In the genomic region with DNA sequence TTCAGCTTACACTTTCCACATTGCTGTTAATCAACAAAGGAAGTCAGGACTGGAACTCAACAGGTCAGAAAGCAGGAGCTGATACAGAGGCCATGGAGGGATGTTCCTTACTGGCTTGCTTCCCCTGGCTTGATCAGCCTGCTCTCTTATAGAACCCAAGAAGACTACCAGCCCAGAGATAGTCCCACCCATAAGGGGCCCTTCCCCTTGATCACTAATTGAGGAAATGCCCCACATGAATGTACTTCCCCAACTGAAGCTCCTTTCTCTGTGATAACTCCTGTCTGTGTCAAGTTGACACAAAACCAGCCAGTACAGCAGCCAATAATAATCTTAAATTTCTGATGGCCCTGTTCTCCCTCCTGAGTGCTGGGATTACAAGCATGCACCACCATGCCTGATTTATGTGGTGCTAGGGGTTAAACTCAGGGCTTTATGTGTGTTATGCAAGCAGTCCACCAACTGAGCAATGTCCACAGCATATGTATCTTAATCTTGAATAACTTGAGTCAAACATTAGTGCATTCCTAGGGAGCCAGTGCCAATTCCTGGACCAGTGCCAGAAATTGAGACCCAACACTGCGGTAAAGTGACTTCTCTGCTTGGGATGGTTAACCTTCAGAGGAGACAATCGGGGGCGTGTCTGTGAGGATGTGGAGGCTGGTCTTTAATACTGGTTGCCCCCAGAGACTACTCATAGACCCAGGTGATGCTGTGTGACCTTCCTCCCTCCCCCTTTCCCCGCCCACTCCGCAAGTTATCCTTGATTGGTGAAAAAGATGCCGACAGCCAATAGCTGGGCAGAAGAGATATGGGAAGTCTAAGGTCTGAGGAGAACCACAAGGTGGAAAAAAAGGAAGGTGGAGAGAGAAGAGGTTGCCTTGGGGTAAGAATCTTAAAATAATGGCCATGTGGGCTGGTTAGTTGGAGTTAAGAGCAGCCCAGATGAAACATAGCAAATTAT, we compare ENCODE assay signal across 20 mouse cellular contexts. TPM values are rescaled to one million over a fixed set of nuclear protein-coding genes. Genes with fewer than 3 reads are reported as not detected.
DNase-seq lines count a peak whose midpoint lies in the region; ATAC-seq and TF ChIP-seq lines count a peak whose summit lies in the region.
"Had no signal": no experiment of that assay in that cellular context is flagged by ENCODE, and none has a peak within 500 bp of the region (broad histone marks: within the 10 kb centered on the region; RNA-seq: fewer than 3 reads in every experiment).

No protein-coding gene starts in this region.

- H3K27me3 ChIP-seq in intestine, embryonic 16.5 days (replicated peaks; ENCODE audit: control insufficient read depth, insufficient read depth, low read length), result no peaks in the 10 kb centered on the region
- no peaks in the 10 kb centered on the region for H3K27me3 ChIP-seq in liver, embryonic 12.5 days (replicated peaks)
- H3K27me3 ChIP-seq: liver, embryonic 13.5 days; midbrain, embryonic 13.5 days; neural tube, embryonic 15.5 days; Patski had no signal

- peak; percentile 85 for ATAC-seq in intestine, embryonic 16.5 days
- ATAC-seq in liver, embryonic 12.5 days, result no peak
- no peak for ATAC-seq in inflammation-experienced regulatory T-cells, adult 6 months
- ATAC-seq: hindbrain, embryonic 16.5 days; midbrain, embryonic 13.5 days; Patski had no signal

- no peaks in the 10 kb centered on the region for H3K4me1 ChIP-seq in intestine, embryonic 16.5 days (ENCODE audit: control insufficient read depth, insufficient read depth, low read length)
- H3K4me1 ChIP-seq in liver, embryonic 12.5 days, result peaks cover 14% of the 10 kb centered on the region; the same call in 1 of the 2 replicates
- H3K4me1 ChIP-seq: midbrain, embryonic 13.5 days; neural tube, embryonic 15.5 days had no signal

- H3K9me3 ChIP-seq in intestine, embryonic 16.5 days (ENCODE audit: control insufficient read depth, low read length), result no peaks in the 10 kb centered on the region
- no peaks in the 10 kb centered on the region for H3K9me3 ChIP-seq in liver, embryonic 12.5 days (replicated peaks)
- H3K9me3 ChIP-seq: heart, embryonic 13.5 days; liver, embryonic 13.5 days; midbrain, embryonic 13.5 days; neural tube, embryonic 15.5 days had no signal

- H3K36me3 ChIP-seq in intestine, embryonic 16.5 days (ENCODE audit: control insufficient read depth, insufficient read depth, low read length), result peaks cover 4% of the 10 kb centered on the region; the same call in 1 of the 2 replicates
- peaks cover 20% of the 10 kb centered on the region for H3K36me3 ChIP-seq in liver, embryonic 12.5 days

- intact Hi-C loops in gastrocnemius, adult 2 months (cut with DNase I), result no loop called here

- H3K27ac ChIP-seq in gastrocnemius, adult 2 months, result no peak overlapping the region
- H3K27ac ChIP-seq in intestine, embryonic 16.5 days (ENCODE audit: low read length), result 0 out of 2 replicates have a peak overlapping the region, but pooled peaks have one; percentile 35
- H3K27ac ChIP-seq in liver, embryonic 12.5 days, result no peak overlapping the region
- H3K27ac ChIP-seq: heart, embryonic 13.5 days; liver, embryonic 13.5 days; macrophage; midbrain, embryonic 13.5 days; neural tube, embryonic 15.5 days had no signal

- WGBS in intestine, embryonic 16.5 days, result 74% methylated on average over 6 of the region's 6 CpGs
- WGBS in liver, embryonic 12.5 days (ENCODE audit: insufficient replicate concordance), result 68% methylated on average over 6 of the region's 6 CpGs

- no peak for TF ChIP-seq CTCF in gastrocnemius, adult 2 months (IDR thresholded peaks at IDR 0.05)

- no peak overlapping the region for H3K4me2 ChIP-seq in intestine, embryonic 16.5 days (ENCODE audit: low read depth, low read length)
- H3K4me2 ChIP-seq in liver, embryonic 12.5 days, result no peak overlapping the region
- H3K4me2 ChIP-seq: heart, embryonic 13.5 days; liver, embryonic 13.5 days; midbrain, embryonic 13.5 days; neural tube, embryonic 15.5 days had no signal

- no peak overlapping the region for H3K4me3 ChIP-seq in gastrocnemius, adult 2 months
- H3K4me3 ChIP-seq in intestine, embryonic 16.5 days (ENCODE audit: low read length), result no peak overlapping the region
- no peak overlapping the region for H3K4me3 ChIP-seq in liver, embryonic 12.5 days
- H3K4me3 ChIP-seq: heart, embryonic 13.5 days; liver, embryonic 13.5 days; midbrain, embryonic 13.5 days; myocyte; neural tube, embryonic 15.5 days had no signal

- DNase-seq in gastrocnemius, adult 2 months, result peak; percentile 13
- no peak for DNase-seq in gastrocnemius, postnatal 4 days (ENCODE audit: low spot score in 2 of 2)
- DNase-seq in ES-CJ7 (ENCODE audit: low read depth, low spot score), result peak; percentile 38
- peak; percentile 79 for DNase-seq in kidney, postnatal 14 days
- no peak for DNase-seq in embryo, embryonic 10 days (ENCODE audit: low spot score)
- DNase-seq: cerebellum, adult 9-11 months; gastrocnemius, postnatal 25 days; heart, postnatal 4 days; liver, embryonic 13.5 days; thymus, adult 18-20 months had no signal

- H3K9ac ChIP-seq in intestine, embryonic 16.5 days (ENCODE audit: low read depth, low read length), result no peak overlapping the region
- H3K9ac ChIP-seq in liver, embryonic 12.5 days, result no peak overlapping the region
- H3K9ac ChIP-seq: heart, embryonic 13.5 days; liver, embryonic 13.5 days; midbrain, embryonic 13.5 days; neural tube, embryonic 15.5 days had no signal

RNA-seq across cellular contexts. Expression of gene Aifm2, which starts 8.4 kb away (rescaled TPM):
- 10 to 100 TPM; 13.9 to 19.7 TPM for total RNA-seq in gastrocnemius, adult 2 months (2021)
- 10 to 100 TPM; 18.9 to 22.9 TPM for total RNA-seq in gastrocnemius, postnatal 4 days (2021)
- polyA plus RNA-seq in intestine, embryonic 16.5 days (2015; fragmentation: Nextera tagmentation; extraction: Ambion mirVana), result 21.1 and 22.5 TPM in 2 replicates
- polyA plus RNA-seq in liver, embryonic 12.5 days (2016; fragmentation: Nextera tagmentation; extraction: Ambion mirVana), result 3.3 and 4.2 TPM in 2 replicates
- polyA plus RNA-seq in inflammation-experienced regulatory T-cells, adult 6 months (2017; shearing (Covaris generic)), result 1 to 10 TPM; 2.7 to 4.1 (median 3.5) TPM

RNA-seq across cellular contexts. Expression of gene Tysnd1, which starts 11.4 kb away (rescaled TPM):
- total RNA-seq in gastrocnemius, adult 2 months (2021), result 10 to 100 TPM; 12.3 to 14.4 TPM
- total RNA-seq in gastrocnemius, postnatal 4 days (2021), result 10 to 100 TPM; 23.0 to 24.4 TPM
- polyA plus RNA-seq in intestine, embryonic 16.5 days (2015; fragmentation: Nextera tagmentation; extraction: Ambion mirVana), result 21.5 and 27.6 TPM in 2 replicates
- polyA plus RNA-seq in liver, embryonic 12.5 days (2016; fragmentation: Nextera tagmentation; extraction: Ambion mirVana), result 38.9 and 41.5 TPM in 2 replicates
- polyA plus RNA-seq in inflammation-experienced regulatory T-cells, adult 6 months (2017; shearing (Covaris generic)), result 1 to 10 TPM; 1.5 to 4.1 (median 3.5) TPM

RNA-seq across cellular contexts. Expression of gene Sar1a, which starts 26.6 kb away (rescaled TPM):
- total RNA-seq in gastrocnemius, adult 2 months (2021), result 100 to 1,000 TPM; 129 to 145 TPM
- total RNA-seq in gastrocnemius, postnatal 4 days (2021), result 100 to 1,000 TPM; 179 to 184 TPM
- polyA plus RNA-seq in intestine, embryonic 16.5 days (2015; fragmentation: Nextera tagmentation; extraction: Ambion mirVana), result 169 and 178 TPM in 2 replicates
- polyA plus RNA-seq in liver, embryonic 12.5 days (2016; fragmentation: Nextera tagmentation; extraction: Ambion mirVana), result 110 and 112 TPM in 2 replicates
- polyA plus RNA-seq in inflammation-experienced regulatory T-cells, adult 6 months (2017; shearing (Covaris generic)), result 100 to 1,000 TPM in 1 of 3 experiments, 10 to 100 TPM in 2; 74.7 to 118 (median 98.1) TPM

RNA-seq across cellular contexts. Expression of gene Ppa1, which starts 58.3 kb away (rescaled TPM):
- total RNA-seq in gastrocnemius, adult 2 months (2021), result 10 to 100 TPM; 48.9 to 61.4 TPM
- total RNA-seq in gastrocnemius, postnatal 4 days (2021), result 10 to 100 TPM; 37.8 to 40.4 TPM
- polyA plus RNA-seq in intestine, embryonic 16.5 days (2015; fragmentation: Nextera tagmentation; extraction: Ambion mirVana), result 199 and 233 TPM in 2 replicates
- 137 and 147 TPM in 2 replicates for polyA plus RNA-seq in liver, embryonic 12.5 days (2016; fragmentation: Nextera tagmentation; extraction: Ambion mirVana)
- 10 to 100 TPM; 67.4 to 78.8 (median 68.4) TPM for polyA plus RNA-seq in inflammation-experienced regulatory T-cells, adult 6 months (2017; shearing (Covaris generic))

Comparison
In these comparisons a context has a peak if more than half of its experiments do, and no peak if none do; other contexts are left out.
1. DNase-seq: peak in gastrocnemius, adult 2 months (single experiment), ES-CJ7 (single experiment) and kidney, postnatal 14 days (single experiment); none in gastrocnemius, postnatal 4 days (0 of 2) and embryo, embryonic 10 days (single experiment).